ENCODE assay signal across 1 mouse cellular context in the genomic region with DNA sequence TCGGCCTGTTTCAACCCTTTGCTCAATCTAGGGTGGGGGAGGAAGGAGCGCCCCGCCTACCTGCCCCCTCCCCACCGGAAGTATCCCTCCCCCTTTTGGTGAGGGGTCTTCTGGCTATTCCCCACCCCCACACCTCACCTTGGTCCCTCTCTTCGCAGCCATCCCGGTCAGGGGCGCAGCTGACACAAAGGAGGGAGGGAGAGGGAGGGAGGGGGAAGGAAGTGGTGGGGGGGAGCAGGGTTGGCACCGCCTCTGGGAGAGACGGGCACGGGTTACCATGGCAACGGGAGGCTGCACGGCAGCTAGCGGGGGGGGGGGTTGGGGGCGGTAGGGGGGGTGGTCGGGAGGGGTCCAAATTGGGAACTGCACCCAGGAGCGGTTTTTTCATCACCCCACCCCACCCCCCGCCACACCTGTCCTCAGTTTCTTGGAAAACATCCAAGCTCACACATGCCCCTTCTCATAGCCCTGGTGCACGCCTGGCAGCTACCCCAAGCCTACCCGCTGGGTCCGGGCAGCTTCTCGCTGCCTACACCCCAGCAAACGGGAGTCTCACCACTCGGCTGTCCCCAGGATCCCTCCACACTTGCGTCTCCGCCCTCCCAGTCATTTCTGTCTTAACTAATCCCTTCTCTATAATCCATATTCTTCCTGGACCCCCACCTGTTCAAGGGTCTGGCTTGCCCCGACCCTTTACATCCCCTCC.
TF ChIP-seq lines count a peak whose summit lies in the region.

No protein-coding gene starts in this region.

TF ChIP-seq in ES-E14, 5 proteins besides CTCF, POLR2A, EP300 and RAD21:
- TF ChIP-seq ZC3H11A (IDR thresholded peaks at IDR 0.05; ENCODE audit: borderline replicate concordance, low read depth, low read length) = no peak
- no peak for TF ChIP-seq ZNF384 (IDR thresholded peaks at IDR 0.05; ENCODE audit: low read depth, low read length)
